12 mouse cellular contexts compared by ENCODE assay signal in the genomic region with DNA sequence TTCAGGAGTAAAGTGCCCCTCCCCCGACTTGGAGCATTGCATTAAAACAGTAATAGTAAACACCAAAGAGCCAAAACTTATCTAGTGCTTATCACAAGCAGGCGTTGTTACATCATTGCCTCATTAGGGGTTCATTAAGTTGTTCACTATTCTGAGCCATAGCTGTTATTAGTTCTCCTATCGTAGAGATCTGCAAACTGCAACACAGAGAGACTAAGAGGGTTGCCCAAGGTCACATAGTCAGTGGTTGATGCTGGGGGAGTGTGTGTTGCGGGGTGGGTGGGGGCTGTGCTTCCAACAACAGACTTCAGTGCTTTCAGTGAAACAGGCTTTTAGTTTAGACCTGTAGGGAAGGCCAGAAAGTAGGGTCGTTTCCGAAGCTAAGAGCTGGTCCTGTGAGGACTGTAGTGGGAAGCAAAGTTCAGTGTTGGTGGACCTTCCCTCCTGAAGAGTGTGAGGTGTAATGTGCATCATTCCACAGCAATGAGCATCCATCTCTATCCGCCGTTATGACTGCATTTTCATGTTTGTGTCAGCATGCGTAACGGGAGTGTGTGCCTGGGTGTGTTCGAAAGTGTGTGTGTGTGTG. TPM values are rescaled to one million over a fixed set of nuclear protein-coding genes. Genes with fewer than 3 reads are reported as not detected.
DNase-seq lines count a peak whose midpoint lies in the region; ATAC-seq and TF ChIP-seq lines count a peak whose summit lies in the region.
"Had no signal": no experiment of that assay in that cellular context is flagged by ENCODE, and none has a peak within 500 bp of the region (broad histone marks: within the 10 kb centered on the region; RNA-seq: fewer than 3 reads in every experiment).

No protein-coding gene starts in this region.

- no peak for ATAC-seq in hindbrain, embryonic 12.5 days (ENCODE audit: low FRiP score)
- ATAC-seq in hindbrain, embryonic 13.5 days (ENCODE audit: low FRiP score): no peak
- ATAC-seq in midbrain, embryonic 13.5 days: no peak

- H3K36me3 ChIP-seq in hindbrain, embryonic 12.5 days: no peaks in the 10 kb centered on the region
- H3K36me3 ChIP-seq in hindbrain, embryonic 13.5 days: no peaks in the 10 kb centered on the region
- peaks cover 0 to 12% of the 10 kb centered on the region in 2 experiments; a peak in 2 of 4 replicates for H3K36me3 ChIP-seq in MEL (ENCODE audit: control insufficient read depth in 1 of 2, insufficient read depth in 2 of 2, low read length in 2 of 2)
- peaks cover 6% of the 10 kb centered on the region; the same call in 1 of the 2 replicates for H3K36me3 ChIP-seq in forebrain, embryonic 10.5 days (replicated peaks)
- no peaks in the 10 kb centered on the region for H3K36me3 ChIP-seq in midbrain, embryonic 13.5 days
- H3K36me3 ChIP-seq: heart, embryonic 15.5 days had no signal

- no peak for TF ChIP-seq POLR2A in MEL (IDR thresholded peaks at IDR 0.05; ENCODE audit: control insufficient read depth in 1 of 2, insufficient read depth in 1 of 2, low read depth in 1 of 2, low read length in 2 of 2, poor library complexity in 1 of 2)

- TF ChIP-seq EP300 in MEL (IDR thresholded peaks at IDR 0.05; ENCODE audit: low read depth in 1 of 2, low read length in 2 of 2): peak; percentile 41 to 72; a peak in 2 of 4 replicates

- no peaks in the 10 kb centered on the region for H3K79me2 ChIP-seq in MEL (ENCODE audit: control insufficient read depth, insufficient read depth, low read length, poor library complexity)

- no peak overlapping the region for H3K9ac ChIP-seq in hindbrain, embryonic 12.5 days
- H3K9ac ChIP-seq in hindbrain, embryonic 13.5 days: no peak overlapping the region
- peak overlapping the region; percentile 70 for H3K9ac ChIP-seq in MEL (ENCODE audit: control insufficient read depth, low read depth, low read length, poor library complexity, severe bottlenecking)
- H3K9ac ChIP-seq in midbrain, embryonic 13.5 days (replicated peaks): no peak overlapping the region
- H3K9ac ChIP-seq: heart, embryonic 15.5 days had no signal

- peaks cover 94% of the 10 kb centered on the region for H3K27me3 ChIP-seq in hindbrain, embryonic 12.5 days
- H3K27me3 ChIP-seq in hindbrain, embryonic 13.5 days: peaks cover 96% of the 10 kb centered on the region
- H3K27me3 ChIP-seq in MEL (ENCODE audit: control insufficient read depth in 1 of 2, insufficient read depth in 2 of 2, low read length in 2 of 2): no peaks in the 10 kb centered on the region
- peaks cover 100% of the 10 kb centered on the region for H3K27me3 ChIP-seq in forebrain, embryonic 10.5 days (ENCODE audit: poor library complexity, severe bottlenecking)
- H3K27me3 ChIP-seq in midbrain, embryonic 13.5 days: peaks cover 99% of the 10 kb centered on the region
- H3K27me3 ChIP-seq: CH12.LX had no signal

- H3K4me1 ChIP-seq in hindbrain, embryonic 12.5 days: peaks cover 29% of the 10 kb centered on the region
- peaks cover 31% of the 10 kb centered on the region for H3K4me1 ChIP-seq in hindbrain, embryonic 13.5 days (replicated peaks)
- peaks cover 9 to 16% of the 10 kb centered on the region in 2 experiments; a peak in 3 of 4 replicates for H3K4me1 ChIP-seq in MEL (ENCODE audit: control insufficient read depth in 1 of 2, insufficient read depth in 2 of 2, low read length in 2 of 2)
- H3K4me1 ChIP-seq in forebrain, embryonic 10.5 days: peaks cover 89% of the 10 kb centered on the region
- peaks cover 47% of the 10 kb centered on the region for H3K4me1 ChIP-seq in midbrain, embryonic 13.5 days (replicated peaks)

- no peak for TF ChIP-seq CTCF in MEL (IDR thresholded peaks at IDR 0.05 in 2 of 3, conservative IDR thresholded peaks at IDR 0.05 in 1 of 3; ENCODE audit: control insufficient read depth in 1 of 3, insufficient read depth in 1 of 3, low read depth in 2 of 3, low read length in 3 of 3, poor library complexity in 1 of 3, severe bottlenecking in 1 of 3)

- H3K9me3 ChIP-seq in hindbrain, embryonic 12.5 days (replicated peaks): no peaks in the 10 kb centered on the region
- no peaks in the 10 kb centered on the region for H3K9me3 ChIP-seq in hindbrain, embryonic 13.5 days
- H3K9me3 ChIP-seq in MEL (replicated peaks; ENCODE audit: insufficient read depth, low read length): no peaks in the 10 kb centered on the region
- no peaks in the 10 kb centered on the region for H3K9me3 ChIP-seq in forebrain, embryonic 10.5 days
- no peaks in the 10 kb centered on the region for H3K9me3 ChIP-seq in midbrain, embryonic 13.5 days
- H3K9me3 ChIP-seq: heart, embryonic 15.5 days had no signal

- TF ChIP-seq RAD21 in MEL (IDR thresholded peaks at IDR 0.05; ENCODE audit: low read depth, low read length): no peak

- peak overlapping the region; percentile 33 for H3K4me2 ChIP-seq in hindbrain, embryonic 12.5 days (replicated peaks)
- no peak overlapping the region for H3K4me2 ChIP-seq in hindbrain, embryonic 13.5 days
- peak overlapping the region; percentile 37 for H3K4me2 ChIP-seq in midbrain, embryonic 13.5 days (replicated peaks)

- 0 out of 2 replicates have a peak overlapping the region, but pooled peaks have one; percentile 17 for H3K4me3 ChIP-seq in hindbrain, embryonic 12.5 days
- no peak overlapping the region for H3K4me3 ChIP-seq in hindbrain, embryonic 13.5 days
- H3K4me3 ChIP-seq in MEL (ENCODE audit: control insufficient read depth in 1 of 2, insufficient read depth in 1 of 2, low read depth in 2 of 2, low read length in 2 of 2): peak overlapping the region; percentile 60 to 86
- peak overlapping the region; percentile 72; the same call in 1 of the 2 replicates for H3K4me3 ChIP-seq in forebrain, embryonic 10.5 days
- no peak overlapping the region for H3K4me3 ChIP-seq in midbrain, embryonic 13.5 days (replicated peaks)

- DNase-seq in MEL (ENCODE audit: low read depth, low spot score): peak; percentile 71
- DNase-seq in forebrain, embryonic 10.5 days (ENCODE audit: extremely low spot score, low spot score): no peak
- no peak for DNase-seq in retina, embryonic 14.5 days (ENCODE audit: low spot score)
- no peak for DNase-seq in layer of hippocampus, postnatal 10 days (ENCODE audit: low spot score in 2 of 2)
- DNase-seq in left cerebral cortex, adult 11 months (ENCODE audit: low spot score): no peak
- DNase-seq: cerebellum, adult 11-12 months had no signal

- no peak overlapping the region for H3K27ac ChIP-seq in hindbrain, embryonic 12.5 days
- no peak overlapping the region for H3K27ac ChIP-seq in hindbrain, embryonic 13.5 days
- peak overlapping the region; percentile 71 for H3K27ac ChIP-seq in MEL (ENCODE audit: control insufficient read depth, low read depth, low read length)
- H3K27ac ChIP-seq in forebrain, embryonic 10.5 days: peak overlapping the region; percentile 76
- peak overlapping the region; percentile 59; the same call in 1 of the 2 replicates for H3K27ac ChIP-seq in midbrain, embryonic 13.5 days
- H3K27ac ChIP-seq: heart, embryonic 15.5 days had no signal

- WGBS in hindbrain, embryonic 12.5 days: 2% methylated on average over 11 of the region's 11 CpGs
- 3% methylated on average over 11 of the region's 11 CpGs for WGBS in hindbrain, embryonic 13.5 days
- WGBS in forebrain, embryonic 10.5 days: 2% methylated on average over 11 of the region's 11 CpGs
- WGBS in midbrain, embryonic 13.5 days: 2% methylated on average over 11 of the region's 11 CpGs

TF ChIP-seq in MEL, 35 proteins besides CTCF, POLR2A, EP300 and RAD21 (continues in another document):
- TF ChIP-seq ZKSCAN1 (IDR thresholded peaks at IDR 0.05; ENCODE audit: low read depth, low read length) (no peak), ETS1 (IDR thresholded peaks at IDR 0.05; ENCODE audit: low read depth, low read length) (peak; percentile 93), MAX (IDR thresholded peaks at IDR 0.05; ENCODE audit: low read length) (0 out of 2 replicates have a peak, but pooled peaks have one; percentile 34), USF1 (IDR thresholded peaks at IDR 0.05; ENCODE audit: low read depth, low read length) (0 out of 2 replicates have a peak, but pooled peaks have one; percentile 12), MAFK (IDR thresholded peaks at IDR 0.05; ENCODE audit: borderline replicate concordance, low read depth, low read length) (peak; percentile 29; the same call in 1 of the 2 replicates), MEF2A (IDR thresholded peaks at IDR 0.05; ENCODE audit: extremely low read depth, insufficient replicate concordance, low read depth, low read length, poor library complexity, severe bottlenecking) (peak; percentile 64; the same call in 1 of the 2 replicates), ZC3H11A (IDR thresholded peaks at IDR 0.05; ENCODE audit: low read depth, low read length) (no peak), UBTF (IDR thresholded peaks at IDR 0.05; ENCODE audit: borderline replicate concordance, insufficient read depth, low read depth, low read length) (no peak), TBP (IDR thresholded peaks at IDR 0.05; ENCODE audit: low read depth, low read length) (no peak; the same call in 1 of the 2 replicates), ZMIZ1 (IDR thresholded peaks at IDR 0.05; ENCODE audit: low read depth, low read length) (peak; percentile 61), POLR2AphosphoS5 (IDR thresholded peaks at IDR 0.05; ENCODE audit: borderline replicate concordance, low read depth, low read length) (no peak), BHLHE40 (IDR thresholded peaks at IDR 0.05; ENCODE audit: borderline replicate concordance, low read depth, low read length) (peak; percentile 42; the same call in 1 of the 2 replicates)

RNA-seq across cellular contexts. Expression of a gene that starts 4.2 kb away (rescaled TPM):
- 4.7 and 5.3 TPM in 2 replicates for polyA plus RNA-seq in hindbrain, embryonic 12.5 days (2016; fragmentation: Nextera tagmentation; extraction: Ambion mirVana)
- 0.51 and 0.76 TPM in 2 replicates for polyA plus RNA-seq in hindbrain, embryonic 13.5 days (2015; fragmentation: Nextera tagmentation; extraction: Ambion mirVana)
- total RNA-seq in MEL (2012; rRNA removed): not detected in 2 replicates
- not detected for polyA plus RNA-seq in MEL (2012; ENCODE audit: insufficient read depth in 1 of 2, insufficient read length in 2 of 2, low read depth in 1 of 2, low replicate concordance in 2 of 2, missing spikeins in 1 of 2)
- polyA plus RNA-seq in forebrain, embryonic 10.5 days (2016; fragmentation: Nextera tagmentation; extraction: Ambion mirVana): 15.5 and 17.8 TPM in 2 replicates
- 10.5 and 14.6 TPM in 2 replicates for polyA plus RNA-seq in midbrain, embryonic 13.5 days (2015; fragmentation: Nextera tagmentation; extraction: Ambion mirVana)
- total RNA-seq in layer of hippocampus, postnatal 10 days (2021): 1 to 10 TPM; 7.7 to 8.6 TPM
- total RNA-seq: CH12.LX had no signal
- polyA plus RNA-seq: kidney, embryonic 16.5 days had no signal

RNA-seq across cellular contexts. Expression of a gene that starts 14.4 kb away (rescaled TPM):
- polyA plus RNA-seq in hindbrain, embryonic 12.5 days (2016; fragmentation: Nextera tagmentation; extraction: Ambion mirVana): 8.3 and 10.1 TPM in 2 replicates
- polyA plus RNA-seq in hindbrain, embryonic 13.5 days (2015; fragmentation: Nextera tagmentation; extraction: Ambion mirVana): 0.96 and 1.4 TPM in 2 replicates
- 3.4 and 3.7 TPM in 2 replicates for total RNA-seq in MEL (2012; rRNA removed)
- polyA plus RNA-seq in MEL (2012; ENCODE audit: insufficient read depth in 1 of 2, insufficient read length in 2 of 2, low read depth in 1 of 2, low replicate concordance in 2 of 2, missing spikeins in 1 of 2): 10 to 100 TPM in 1 of 2 experiments, not detected in 1; 11.8 TPM
- polyA plus RNA-seq in forebrain, embryonic 10.5 days (2016; fragmentation: Nextera tagmentation; extraction: Ambion mirVana): 32.5 and 32.9 TPM in 2 replicates
- 53.6 and 56.4 TPM in 2 replicates for polyA plus RNA-seq in midbrain, embryonic 13.5 days (2015; fragmentation: Nextera tagmentation; extraction: Ambion mirVana)
- total RNA-seq in layer of hippocampus, postnatal 10 days (2021): 10 to 100 TPM; 25.5 to 29.3 TPM
- polyA plus RNA-seq: kidney, embryonic 16.5 days had no signal

Comparison
In these comparisons a context has a peak if more than half of its experiments do, and no peak if none do; other contexts are left out.
1. H3K4me3 ChIP-seq: peak in hindbrain, embryonic 12.5 days (single experiment), MEL (2 of 2) and forebrain, embryonic 10.5 days (single experiment); none in hindbrain, embryonic 13.5 days (single experiment) and midbrain, embryonic 13.5 days (single experiment).
2. H3K27ac ChIP-seq: peak in MEL (single experiment), forebrain, embryonic 10.5 days (single experiment) and midbrain, embryonic 13.5 days (single experiment); none in hindbrain, embryonic 12.5 days (single experiment) and hindbrain, embryonic 13.5 days (single experiment).